In genomic region chr14:28089636-28090443, GRCm38 (mm10) we compare ENCODE assay signal across 9 mouse cellular contexts.
DNase-seq lines count a peak whose midpoint lies in the region; ATAC-seq and TF ChIP-seq lines count a peak whose summit lies in the region.
"Had no signal": no experiment of that assay in that cellular context is flagged by ENCODE, and none has a peak within 500 bp of the region (broad histone marks: within the 10 kb centered on the region; RNA-seq: fewer than 3 reads in every experiment).

No protein-coding gene starts in this region.

- H3K9ac ChIP-seq in heart, adult 2 months (ENCODE audit: low read depth, low read length): no peak overlapping the region
- H3K9ac ChIP-seq in neural tube, embryonic 13.5 days: no peak overlapping the region
- H3K9ac ChIP-seq: limb, embryonic 15.5 days had no signal

- DNase-seq in heart, adult 2 months: peak in 1 of 2 experiments; percentile 4
- no peak for DNase-seq in heart, adult 9 months (ENCODE audit: low spot score in 2 of 2)
- peak; percentile 19 for DNase-seq in urinary bladder, postnatal 14 days (ENCODE audit: low spot score)
- DNase-seq in urinary bladder, adult 2 months (ENCODE audit: low spot score): no peak
- peak; percentile 78 for DNase-seq in forelimb bud, embryonic 11.5 days (ENCODE audit: low read depth, low spot score)
- DNase-seq in ovary, postnatal 36 days (ENCODE audit: low spot score): no peak
- DNase-seq in thymus, postnatal 10 days (ENCODE audit: low spot score in 2 of 2): no peak

- H3K27me3 ChIP-seq in heart, adult 2 months (ENCODE audit: control insufficient read depth, insufficient read depth, low read length): no peaks in the 10 kb centered on the region
- no peaks in the 10 kb centered on the region for H3K27me3 ChIP-seq in neural tube, embryonic 13.5 days
- H3K27me3 ChIP-seq: limb, embryonic 15.5 days had no signal

- H3K36me3 ChIP-seq in heart, adult 2 months (ENCODE audit: control insufficient read depth, insufficient read depth, low read length): no peaks in the 10 kb centered on the region
- no peaks in the 10 kb centered on the region for H3K36me3 ChIP-seq in neural tube, embryonic 13.5 days
- H3K36me3 ChIP-seq: limb, embryonic 15.5 days had no signal

- no peaks in the 10 kb centered on the region for H3K79me2 ChIP-seq in heart, adult 2 months (replicated peaks; ENCODE audit: control insufficient read depth, insufficient read depth, low read length)

- ATAC-seq in neural tube, embryonic 13.5 days (ENCODE audit: low read depth): peak; percentile 53; the same call in 1 of the 2 replicates

- TF ChIP-seq CTCF in heart, adult 2 months (IDR thresholded peaks at IDR 0.05): peak; percentile 69

- no peak for TF ChIP-seq EP300 in heart, adult 2 months (IDR thresholded peaks at IDR 0.05; ENCODE audit: insufficient read depth, low read depth, low read length)

- H3K4me2 ChIP-seq in neural tube, embryonic 13.5 days: no peak overlapping the region
- H3K4me2 ChIP-seq: limb, embryonic 15.5 days had no signal

- no peak overlapping the region for H3K4me3 ChIP-seq in heart, adult 2 months
- H3K4me3 ChIP-seq in neural tube, embryonic 13.5 days: no peak overlapping the region
- H3K4me3 ChIP-seq: limb, embryonic 15.5 days had no signal

- H3K4me1 ChIP-seq in heart, adult 2 months (ENCODE audit: control insufficient read depth, insufficient read depth, low read length): no peaks in the 10 kb centered on the region
- no peaks in the 10 kb centered on the region for H3K4me1 ChIP-seq in neural tube, embryonic 13.5 days (replicated peaks)
- H3K4me1 ChIP-seq: limb, embryonic 15.5 days had no signal

- intact Hi-C loops in heart, adult 2 months (cut with DNase I): loop anchor here (2.0 to 5.0 kb wide), 3 partner anchors 283 to 1002 kb away; no protein-coding TSS in a partner anchor

- 65% methylated on average over 8 of the region's 8 CpGs for WGBS in heart, adult 2 months
- WGBS in neural tube, embryonic 13.5 days: 55% methylated on average over 8 of the region's 8 CpGs

- no peaks in the 10 kb centered on the region for H3K9me3 ChIP-seq in neural tube, embryonic 13.5 days
- H3K9me3 ChIP-seq: limb, embryonic 15.5 days had no signal

- TF ChIP-seq POLR2A in heart, adult 2 months (IDR thresholded peaks at IDR 0.05; ENCODE audit: insufficient read depth, low read depth, low read length): no peak

- no peak overlapping the region for H3K27ac ChIP-seq in heart, adult 2 months
- no peak overlapping the region for H3K27ac ChIP-seq in neural tube, embryonic 13.5 days (replicated peaks)
- H3K27ac ChIP-seq: limb, embryonic 15.5 days had no signal

Comparison
In these comparisons a context has a peak if more than half of its experiments do, and no peak if none do; other contexts are left out.
1. DNase-seq: peak in urinary bladder, postnatal 14 days (single experiment) and forelimb bud, embryonic 11.5 days (single experiment); none in heart, adult 9 months (0 of 2), urinary bladder, adult 2 months (single experiment), ovary, postnatal 36 days (single experiment) and thymus, postnatal 10 days (0 of 2).